Mouse (Mus musculus) gastrocnemius, adult 8-10 months (tissue): ENCODE measurements around the gene Sh3rf1. TPM values are rescaled to one million over a fixed set of nuclear protein-coding genes. Genes with fewer than 3 reads are reported as not detected.

Experiments used
- DNase-seq, 2 experiments: peaks; one replicate each; pipeline ENCODE4 v3.0.0; 2022; ENCODE audit warnings: low spot score in 2 of 2
- total RNA-seq, 4 experiments: library from RNA; stranded (reverse); gene quantifications; 2 replicates each; pipeline ENCODE4 v1.2.4; 2022

The Sh3rf1 gene
- total RNA-seq, result 1 to 10 TPM; 1.3 to 1.8 (median 1.4) TPM

DNA sequence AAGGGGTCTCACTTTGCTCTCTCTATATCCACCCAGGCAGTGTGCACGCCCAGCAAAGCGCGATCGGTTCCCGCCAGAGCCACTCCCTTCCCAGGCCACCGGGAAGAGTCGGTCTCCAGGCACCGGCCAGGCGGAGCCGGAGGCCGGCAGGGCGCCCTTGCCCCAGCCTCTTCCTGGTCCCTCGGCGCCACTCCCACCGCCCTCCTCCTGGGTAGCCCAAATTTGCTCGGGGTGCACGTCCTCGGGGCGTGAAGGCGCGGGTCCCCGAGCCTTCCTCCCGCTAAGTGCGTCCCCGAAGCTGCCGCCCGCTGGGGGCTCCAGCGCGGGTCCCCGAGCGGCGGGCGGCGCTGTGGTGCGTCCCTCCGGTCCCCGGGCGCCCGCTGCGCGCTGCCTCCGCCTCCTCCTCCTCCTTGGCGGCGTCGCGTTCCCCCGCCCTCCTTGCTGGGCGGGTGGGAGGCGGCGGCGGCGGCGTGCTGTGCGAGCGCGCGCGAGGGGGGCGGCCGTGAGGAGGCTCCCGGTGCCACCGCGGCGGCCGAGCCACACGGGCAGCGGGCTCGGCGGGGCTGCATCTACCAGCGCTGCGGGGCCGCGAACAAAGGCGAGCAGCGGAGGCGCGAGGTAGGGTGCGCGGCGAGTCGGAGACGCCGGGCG is at the start of gene Sh3rf1:
Gene Sh3rf1 (plus strand): TSS at position 144 of the 651 bp plus-strand sequence.
- peak; percentile 31 to 55 for DNase-seq

DNA sequence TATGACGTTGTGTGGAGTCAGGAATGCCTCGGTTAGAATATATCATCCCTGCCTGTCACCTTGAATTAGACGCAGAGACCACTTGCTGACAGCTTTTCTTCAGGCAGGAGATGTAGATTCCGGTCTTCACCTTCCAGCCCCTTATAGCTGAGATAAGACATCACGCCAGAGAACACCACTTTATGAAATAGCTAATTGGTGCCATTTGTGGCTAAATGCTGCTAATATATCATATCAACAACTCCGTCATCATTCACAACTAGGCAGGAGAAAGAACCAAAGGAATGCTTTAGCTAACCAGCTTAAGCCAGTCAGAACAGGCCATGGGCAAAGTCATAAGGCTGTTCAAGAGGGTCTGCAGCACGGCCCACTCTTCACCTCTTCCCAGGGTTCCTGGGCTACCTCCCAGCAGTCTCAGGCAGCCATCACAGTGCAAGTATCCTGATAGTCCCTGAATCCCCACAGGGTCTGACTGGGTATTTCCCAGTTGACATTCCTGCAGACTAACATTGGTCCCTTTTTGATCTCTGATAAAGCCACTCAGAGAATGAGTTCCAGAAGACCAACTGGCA is 49.7 kb upstream of the Sh3rf1 start:
- no peak for DNase-seq

DNA sequence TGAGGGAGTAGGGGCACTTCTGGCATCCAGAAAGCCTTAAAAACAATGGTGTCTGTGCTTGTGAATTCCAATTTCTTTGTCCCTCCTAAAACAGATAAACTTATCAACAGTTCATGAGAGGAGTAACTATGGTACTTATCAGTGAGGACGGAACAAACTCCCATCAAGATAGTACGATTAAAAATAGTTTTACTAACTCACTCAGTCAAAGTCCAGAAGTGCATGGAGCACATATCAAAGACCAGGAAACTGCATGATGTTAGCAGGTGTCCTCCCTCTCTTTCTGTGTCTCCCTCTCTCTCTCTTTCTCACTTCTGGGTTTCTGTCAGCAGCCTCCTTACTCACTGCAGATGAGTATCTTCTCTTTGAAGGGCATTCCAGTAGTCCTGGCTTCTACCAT is 47.8 kb upstream of the Sh3rf1 start:
- no peak for DNase-seq

DNA sequence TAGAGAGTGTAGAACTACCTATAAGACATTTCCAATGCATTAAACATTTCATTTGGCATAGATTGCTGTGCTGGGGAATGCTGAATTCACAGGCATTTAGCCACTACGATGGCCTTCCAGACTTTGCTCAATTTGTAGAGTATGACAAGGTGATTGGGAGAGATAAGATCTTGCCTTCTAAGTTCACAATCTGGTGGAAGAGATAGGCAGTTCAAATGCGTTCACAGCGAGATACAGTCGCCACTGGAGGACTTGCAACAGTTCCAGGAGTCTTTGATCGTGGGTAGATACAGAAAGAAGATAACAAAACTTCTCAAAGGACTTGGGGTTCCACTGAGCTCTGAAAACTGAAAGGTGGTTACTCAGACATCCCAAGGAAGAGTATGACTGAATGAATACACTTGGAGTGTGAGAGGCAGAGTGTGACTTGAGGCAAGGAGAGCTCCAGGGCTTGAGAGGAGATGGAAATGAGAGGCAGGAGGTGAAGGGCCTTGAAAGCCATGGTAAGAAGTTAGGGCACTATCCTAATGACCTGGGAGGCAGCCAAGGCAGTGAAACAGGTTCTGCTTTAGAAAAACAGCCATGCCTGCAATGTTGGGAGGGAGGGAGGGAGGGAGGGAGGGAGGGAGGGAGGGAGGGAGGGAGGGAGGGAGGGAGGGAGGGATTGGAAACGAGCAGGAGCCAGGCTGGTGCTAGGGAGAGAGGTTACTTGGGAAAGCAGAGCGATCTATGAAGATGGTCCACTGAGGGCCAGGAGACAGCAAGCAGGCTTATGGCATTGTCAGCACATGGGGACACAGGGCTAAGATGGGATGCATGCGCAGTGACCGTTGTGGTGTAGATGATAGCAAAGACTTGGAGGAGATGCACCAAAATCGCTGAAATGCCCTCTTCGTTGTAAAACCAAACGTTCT is 45.7 kb upstream of the Sh3rf1 start:
- no peak for DNase-seq

DNA sequence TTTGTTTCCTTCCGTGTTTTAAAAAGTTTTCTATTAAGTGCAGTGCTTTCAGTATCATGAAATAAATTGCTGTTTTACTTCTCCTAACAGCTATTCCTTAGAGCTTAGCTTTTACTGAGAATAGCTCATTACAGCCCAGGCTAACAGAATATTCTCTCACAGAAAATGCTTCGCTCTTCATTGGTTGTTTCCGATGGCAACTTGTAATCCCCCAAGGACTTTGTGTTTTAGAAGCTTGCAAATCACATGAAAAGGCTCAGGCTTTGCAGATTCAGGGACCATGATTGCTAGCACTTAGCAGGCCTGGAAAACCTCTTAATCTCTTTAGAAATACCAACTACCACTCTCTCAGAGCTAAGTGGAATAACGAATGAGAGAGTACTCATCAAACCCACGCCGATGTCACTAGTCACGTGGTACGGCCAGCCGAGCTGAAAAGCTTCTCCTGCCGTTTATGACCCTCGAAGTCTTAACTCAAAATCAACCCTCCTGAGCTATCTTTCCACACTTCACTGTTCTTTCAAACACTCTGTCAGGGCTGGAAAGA is 45.0 kb upstream of the Sh3rf1 start:
- DNase-seq, result no peak

DNA sequence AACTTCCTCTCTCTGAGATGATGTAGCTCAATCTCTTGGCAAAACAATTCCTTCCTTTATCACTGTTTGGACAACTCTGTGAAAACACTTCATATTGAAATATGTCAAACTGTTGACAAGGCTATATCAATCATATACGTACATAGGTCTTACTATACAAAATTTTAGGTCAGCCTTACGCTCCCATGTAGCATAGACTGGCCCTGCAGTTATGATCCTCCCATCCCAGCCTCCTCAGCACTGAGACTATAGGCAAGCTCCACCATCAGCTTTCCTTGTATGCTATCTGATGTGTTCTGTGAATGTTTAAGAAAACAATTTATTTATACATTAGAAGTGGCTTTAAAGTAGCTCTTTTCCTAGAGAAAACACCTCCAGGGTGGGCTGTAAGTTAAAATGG is 42.1 kb upstream of the Sh3rf1 start:
- no peak for DNase-seq

DNA sequence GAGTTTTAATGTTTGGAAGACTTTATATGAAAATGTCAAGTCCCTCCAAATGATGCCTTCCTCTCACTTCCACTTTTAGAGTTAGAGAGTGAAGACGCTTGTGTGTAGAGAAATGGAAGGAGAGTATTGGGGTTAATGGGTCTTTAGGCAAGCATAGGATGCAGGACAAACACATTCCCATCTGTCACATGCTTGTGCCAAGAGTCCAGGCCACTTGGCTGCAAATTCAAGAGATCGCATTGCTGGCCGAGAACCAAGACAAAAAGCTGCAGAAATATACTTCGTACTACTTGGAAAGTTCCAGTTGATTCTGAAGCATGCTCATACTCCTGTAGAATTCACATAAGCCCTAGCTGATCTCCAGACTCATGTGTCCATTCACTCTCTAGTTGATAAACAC is 41.7 kb upstream of the Sh3rf1 start:
- DNase-seq, result no peak

DNA sequence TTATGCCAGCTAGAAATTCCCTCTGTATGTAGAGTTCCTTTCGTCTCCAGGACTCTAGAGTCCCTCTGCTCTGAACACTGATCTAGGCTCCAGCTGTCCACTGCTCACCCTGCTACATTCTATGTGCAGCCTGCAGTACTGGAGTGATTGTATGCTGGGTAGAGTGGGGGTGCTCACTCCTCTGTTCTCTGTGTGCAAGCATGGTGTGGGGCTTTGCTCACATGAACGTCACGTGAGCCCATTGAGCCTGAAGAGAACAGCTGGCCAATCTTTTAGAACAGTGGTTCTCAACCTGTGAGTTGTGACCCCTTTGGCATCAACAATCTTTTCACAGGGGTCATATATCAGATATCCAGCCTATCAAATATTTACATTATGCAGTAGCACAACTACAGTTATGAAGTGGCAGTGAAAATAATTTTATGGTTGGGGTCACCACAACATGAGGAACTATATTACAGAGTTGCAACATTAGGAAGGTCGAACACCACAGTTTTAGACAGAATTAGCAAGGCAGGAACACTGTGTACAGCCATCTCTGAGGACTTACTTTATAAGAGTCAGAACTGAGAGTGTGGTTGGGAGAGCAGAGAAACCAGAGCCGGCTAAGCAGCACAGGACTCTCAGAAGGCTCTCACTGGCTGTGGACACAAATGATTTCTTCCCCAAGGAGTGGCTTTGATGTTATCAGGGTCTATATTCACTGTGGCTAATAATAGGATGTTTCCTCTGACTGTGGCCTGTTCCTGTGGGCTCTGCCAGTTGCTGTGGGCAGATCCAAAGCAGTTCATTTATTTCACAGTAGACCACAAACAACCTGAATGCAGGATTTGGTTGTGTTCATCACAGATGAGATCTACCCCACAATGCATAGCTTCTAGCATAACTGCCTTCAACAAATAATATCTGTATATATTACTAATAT is 38.1 kb upstream of the Sh3rf1 start:
- DNase-seq, result no peak

DNA sequence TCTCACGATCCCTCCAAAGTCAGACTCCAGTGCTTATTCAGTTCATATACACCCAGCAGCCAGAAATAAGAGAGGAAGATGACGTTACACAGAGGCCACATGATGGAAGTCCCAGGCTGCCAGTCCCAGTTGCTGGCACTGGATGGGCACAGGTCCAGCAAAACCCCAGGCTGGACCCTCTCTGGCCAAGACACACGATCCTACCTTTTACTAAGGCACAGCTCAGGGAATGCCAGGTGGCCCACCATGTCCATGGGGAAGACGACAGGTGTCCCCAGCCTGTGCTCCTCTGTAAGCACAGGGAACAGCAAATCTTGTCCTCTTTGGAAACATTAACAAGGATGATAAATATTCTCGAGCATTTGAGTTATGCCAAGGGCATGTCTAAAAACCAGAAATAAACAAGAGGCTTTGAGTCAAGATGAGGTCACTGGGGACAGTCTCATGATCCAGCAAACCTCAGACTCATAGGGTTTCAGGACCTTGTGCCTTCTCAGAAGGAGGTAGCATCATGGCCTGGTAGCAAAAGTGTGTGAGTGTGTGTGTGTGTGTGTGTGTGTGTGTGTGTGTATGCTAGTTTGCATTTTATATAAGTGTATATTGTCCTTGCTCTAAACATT is 29.3 kb upstream of the Sh3rf1 start:
- no peak for DNase-seq

DNA sequence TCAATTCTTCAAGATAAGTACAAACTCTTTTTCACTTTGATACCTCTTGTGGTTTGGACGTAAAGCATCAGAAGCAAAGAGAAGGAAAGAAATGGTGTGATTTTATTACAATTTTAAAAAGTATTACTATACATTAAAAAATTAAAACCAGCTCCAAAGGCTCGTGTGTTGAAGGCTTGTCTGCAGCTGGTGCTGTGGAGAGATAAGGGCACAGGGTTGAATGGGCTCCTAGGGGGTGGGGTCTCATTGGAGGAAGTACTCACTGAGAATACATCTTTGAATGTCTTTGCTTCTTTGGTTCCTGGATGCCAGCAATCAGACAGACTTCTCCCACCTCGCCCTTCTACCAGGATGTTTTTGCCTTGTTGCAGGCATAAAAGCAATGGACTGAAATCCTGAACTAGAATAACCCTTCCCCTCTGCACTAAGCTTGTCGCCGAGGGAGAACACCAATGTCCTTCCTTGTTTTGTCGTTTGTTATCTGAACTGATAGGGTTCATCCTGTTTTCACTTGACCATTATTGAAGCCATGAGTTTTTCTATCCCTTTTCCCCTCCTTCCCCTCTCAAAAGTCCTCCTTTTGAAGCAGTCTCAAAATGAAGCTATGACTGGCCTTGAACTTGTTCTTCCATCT is 23.3 kb upstream of the Sh3rf1 start:
- DNase-seq, result no peak

DNA sequence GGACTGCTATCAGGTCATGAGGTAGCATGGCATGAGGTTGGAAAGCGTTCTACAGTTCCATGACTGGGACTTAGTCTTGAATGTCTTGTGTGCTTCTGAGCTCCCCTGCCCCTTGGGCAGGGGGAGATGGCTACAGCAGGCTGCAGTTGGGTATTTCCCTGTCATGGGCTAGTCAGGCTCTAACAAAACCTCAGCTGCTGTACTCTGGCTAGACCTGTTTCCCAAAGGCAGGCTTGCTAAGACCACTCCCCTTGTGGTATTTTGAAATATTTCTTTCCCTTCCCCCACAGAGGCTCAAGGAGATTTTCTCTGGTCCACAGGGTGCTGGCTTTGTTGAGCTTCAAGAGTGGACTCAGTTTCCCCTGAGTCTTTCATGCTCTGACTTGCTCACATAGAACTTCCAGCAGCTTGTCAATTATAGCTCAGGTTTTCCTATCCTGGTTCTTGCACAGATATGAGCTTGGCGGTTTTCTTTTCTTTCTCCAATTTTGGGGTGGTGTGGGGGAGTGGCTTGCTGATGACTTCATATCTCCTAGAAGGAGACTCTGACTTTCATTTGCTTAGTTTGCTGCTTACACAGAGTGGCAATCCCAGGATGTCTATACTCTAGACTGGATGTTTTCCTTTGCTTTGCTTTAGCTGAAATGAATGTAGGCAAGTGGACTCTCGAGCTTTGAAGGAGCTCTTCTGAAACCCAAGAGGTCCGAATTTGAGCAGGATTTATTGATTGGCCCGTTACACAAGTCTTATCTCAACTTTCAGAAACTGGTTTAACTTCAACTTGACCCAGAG is 20.4 kb upstream of the Sh3rf1 start:
- DNase-seq, result no peak

DNA sequence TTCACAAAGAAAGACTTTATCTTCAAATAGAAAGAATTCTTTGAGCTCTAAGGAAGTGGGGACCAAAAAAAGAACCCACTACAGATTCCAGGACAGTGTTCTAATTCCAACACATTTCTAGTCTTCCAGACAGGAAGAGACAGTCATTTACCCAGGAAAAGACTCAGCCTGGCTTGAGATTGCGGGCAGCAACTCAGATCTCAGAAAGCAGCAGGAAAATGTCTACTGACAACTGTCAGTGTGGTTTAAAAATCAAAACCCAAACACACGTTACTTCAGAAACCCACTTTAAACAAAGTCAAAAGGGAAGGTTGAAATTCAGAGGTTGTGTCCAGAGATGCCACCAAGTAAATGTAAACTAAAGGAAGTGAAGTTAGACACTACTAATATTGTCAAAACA is 16.8 kb upstream of the Sh3rf1 start:
- DNase-seq, result no peak

DNA sequence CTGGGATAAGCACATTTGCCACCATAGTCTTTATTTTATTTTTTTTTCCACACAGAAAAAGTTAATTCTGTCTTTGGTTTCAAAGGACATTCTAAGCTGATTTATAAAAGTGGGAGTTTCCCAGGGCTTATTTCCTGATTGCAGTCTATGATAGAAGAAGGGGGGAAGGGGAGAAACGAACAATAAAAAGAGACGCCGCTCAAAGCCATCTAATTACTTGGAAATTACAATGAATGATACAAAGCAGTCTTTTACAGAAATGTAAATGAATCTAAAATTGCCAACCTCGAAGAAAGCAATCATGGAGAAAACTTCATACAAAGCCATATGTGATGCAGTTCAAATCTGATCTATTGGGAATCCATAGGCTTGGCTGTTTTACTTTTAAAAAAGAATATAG is 16.0 kb upstream of the Sh3rf1 start:
- no peak for DNase-seq

DNA sequence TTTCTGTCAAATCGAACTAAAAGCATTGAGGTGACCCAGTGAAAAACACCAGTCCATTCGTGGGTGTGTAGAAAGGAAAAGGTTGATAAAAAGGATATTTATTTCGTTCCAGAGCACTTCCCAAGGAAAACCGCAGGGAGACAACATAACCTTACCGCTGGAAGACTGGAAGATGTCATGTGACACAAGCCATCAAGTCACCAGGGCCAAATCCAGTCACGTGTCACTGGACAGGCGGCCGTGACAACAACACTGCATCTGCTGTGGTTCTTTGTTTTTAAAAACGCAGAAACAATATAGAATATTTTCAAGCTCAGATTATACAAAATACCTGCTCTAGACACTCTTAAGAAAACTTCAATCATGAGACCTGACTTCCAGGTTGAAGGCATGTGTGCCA is 15.0 kb upstream of the Sh3rf1 start:
- DNase-seq, result no peak

DNA sequence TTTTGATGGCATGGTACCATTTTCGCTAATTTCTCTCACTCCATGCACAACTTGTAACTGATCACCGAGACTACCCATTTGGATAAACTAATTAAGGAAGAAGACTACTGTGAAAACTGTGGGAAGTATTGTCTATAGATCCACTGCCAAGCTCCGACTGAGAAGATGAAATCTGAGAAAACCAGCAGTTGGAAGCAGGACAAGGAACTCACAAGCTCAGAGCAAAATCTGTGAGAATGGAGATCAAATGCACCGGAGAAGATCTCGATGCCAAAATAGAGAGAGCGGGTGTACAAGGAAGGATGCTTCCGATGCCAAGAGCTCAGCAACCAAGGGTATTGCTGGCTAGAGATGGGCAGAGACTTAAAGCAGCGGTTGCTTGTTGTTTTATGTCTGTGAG is 12.8 kb upstream of the Sh3rf1 start:
- no peak for DNase-seq

DNA sequence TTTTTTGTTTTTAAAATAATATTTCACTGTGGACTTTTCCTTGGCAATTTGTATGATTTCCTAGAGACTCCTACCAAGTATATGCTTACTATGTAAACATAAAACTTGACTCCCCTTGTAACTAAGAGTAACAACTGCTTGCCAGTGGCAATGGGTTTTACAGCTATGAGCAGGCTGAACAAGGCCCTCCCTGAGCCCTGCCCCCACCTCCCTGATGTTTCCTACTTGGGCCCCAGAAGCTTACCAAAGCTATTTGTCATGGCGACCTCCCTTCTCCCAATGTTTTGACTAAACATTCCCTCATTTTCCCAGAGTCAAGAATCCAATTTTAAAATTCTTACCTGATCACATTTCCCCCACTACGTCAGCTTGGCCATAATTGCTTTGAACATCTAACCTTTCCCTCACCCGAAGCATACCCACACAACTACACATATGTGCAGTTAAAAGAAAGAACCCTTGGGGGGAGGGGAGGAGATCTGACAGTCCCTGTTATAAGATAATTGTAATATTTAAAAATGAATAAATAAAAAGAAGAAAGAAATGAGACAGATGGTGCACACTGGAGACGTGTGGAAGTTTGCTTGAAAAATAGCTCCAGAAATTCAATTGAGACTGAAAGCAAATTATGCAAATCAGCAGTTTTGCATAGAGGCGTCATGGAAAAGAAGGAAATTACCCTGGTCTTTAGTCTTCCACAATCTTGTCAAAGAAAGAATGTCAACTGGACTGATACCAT is 8.4 kb upstream of the Sh3rf1 start:
- DNase-seq, result no peak

DNA sequence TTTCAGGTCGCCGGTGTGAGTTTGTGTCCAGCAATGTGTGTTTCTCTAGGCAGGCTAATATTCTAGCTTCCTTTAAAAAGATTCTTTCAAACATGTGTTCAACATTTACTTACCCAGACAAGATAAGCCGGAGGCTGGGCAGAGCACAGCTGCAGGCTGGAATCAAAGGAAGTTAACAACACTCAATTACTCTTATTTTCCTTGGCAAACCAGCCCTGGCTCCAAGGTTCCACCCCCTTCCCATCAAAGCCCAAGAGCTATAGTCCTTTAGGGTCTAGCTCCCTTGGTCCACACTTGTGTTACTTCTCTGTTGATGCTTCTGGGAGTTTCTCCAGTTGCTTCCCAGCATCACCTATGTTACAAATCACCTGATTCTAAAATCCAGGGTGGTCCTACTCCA is 6.7 kb upstream of the Sh3rf1 start:
- DNase-seq, result no peak

DNA sequence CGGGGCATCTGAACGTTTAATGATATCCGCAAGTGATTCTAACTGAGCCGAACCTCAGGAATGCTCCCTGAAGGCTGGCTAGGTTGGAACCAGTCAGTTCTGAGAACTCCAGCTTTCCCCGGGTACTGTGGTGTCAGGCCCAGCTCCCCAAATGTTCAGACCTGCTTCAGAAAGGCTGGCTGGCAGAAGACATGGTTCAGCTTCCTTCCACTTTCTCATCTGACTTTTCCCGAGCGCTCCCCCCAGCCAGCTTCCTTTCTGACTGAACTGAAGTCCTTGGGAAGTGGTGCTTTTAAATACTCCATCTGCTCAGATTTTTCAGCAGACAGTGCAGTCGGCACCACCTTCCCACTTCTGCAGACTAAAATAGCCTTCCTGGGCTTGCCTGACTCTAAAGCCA is 6.2 kb upstream of the Sh3rf1 start:
- no peak for DNase-seq

DNA sequence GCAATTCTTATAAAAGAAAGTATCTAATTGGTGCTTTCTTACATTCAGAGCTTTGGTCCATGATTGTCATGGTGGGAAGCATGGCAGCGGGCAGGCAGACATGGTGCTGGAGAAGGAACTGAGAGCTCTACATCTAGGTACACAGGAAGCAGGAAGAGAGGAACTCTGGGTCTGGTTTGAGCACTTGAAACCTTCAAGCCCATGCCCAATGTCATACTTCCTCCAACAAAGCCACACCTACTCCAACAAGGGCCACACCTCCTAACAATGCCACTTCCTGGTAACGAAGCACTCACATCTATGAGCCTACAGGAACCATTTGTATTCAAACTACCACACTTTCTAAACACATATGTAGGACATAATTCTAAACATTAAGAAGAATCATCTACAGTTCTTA is 5.2 kb upstream of the Sh3rf1 start:
- DNase-seq, result no peak
